Mouse (Mus musculus): Measurements from ENCODE around the gene Pkp1. TPM values are rescaled to one million over a fixed set of nuclear protein-coding genes. Genes with fewer than 3 reads are reported as not detected.

The Pkp1 gene
- polyA plus RNA-seq, 1 experiment = 0.04 TPM

- H3K27me3 ChIP-seq (replicated peaks) = peaks cover 79% of the 10 kb centered on the region
- peaks cover 6% of the 10 kb centered on the region; the same call in 1 of the 2 replicates for H3K9me3 ChIP-seq
- no peak overlapping the region for H3K4me3 ChIP-seq (replicated peaks)
- TF ChIP-seq GATA1 (IDR thresholded peaks at IDR 0.05; ENCODE audit: borderline replicate concordance, low read length) (no peak), FLI1 (IDR thresholded peaks at IDR 0.05; ENCODE audit: low read length) (no peak)
- peaks cover 19% of the 10 kb centered on the region for H3K4me1 ChIP-seq
- H3K36me3 ChIP-seq (replicated peaks; ENCODE audit: low read length) = no peaks in the 10 kb centered on the region
Observed at GRCm38 (mm10) chr1:135862561-135862960, 56.4 kb downstream of the Pkp1 start.

- TF ChIP-seq GATA1 (IDR thresholded peaks at IDR 0.05; ENCODE audit: borderline replicate concordance, low read length) (no peak), FLI1 (IDR thresholded peaks at IDR 0.05; ENCODE audit: low read length) (no peak)
- Histone ChIP-seq H3K4me1 (peaks cover 19% of the 10 kb centered on the region), H3K9me3 (peaks cover 6% of the 10 kb centered on the region; the same call in 1 of the 2 replicates), H3K27me3 (replicated peaks) (peaks cover 81% of the 10 kb centered on the region), H3K36me3 (replicated peaks; ENCODE audit: low read length) (no peaks in the 10 kb centered on the region), H3K4me3 (replicated peaks) (no peak overlapping the region)
Observed at GRCm38 (mm10) chr1:135861980-135862552, 56.9 kb downstream of the Pkp1 start.

GRCm38 (mm10) chr1:135861091-135861490, 57.9 kb downstream of the Pkp1 start:
- no peaks in the 10 kb centered on the region for H3K36me3 ChIP-seq (replicated peaks; ENCODE audit: low read length)
- H3K9me3 ChIP-seq = peaks cover 6% of the 10 kb centered on the region; the same call in 1 of the 2 replicates
- peaks cover 82% of the 10 kb centered on the region for H3K27me3 ChIP-seq (replicated peaks)
- TF ChIP-seq GATA1 (IDR thresholded peaks at IDR 0.05; ENCODE audit: borderline replicate concordance, low read length) = no peak
- H3K4me3 ChIP-seq (replicated peaks) = no peak overlapping the region
- peaks cover 19% of the 10 kb centered on the region for H3K4me1 ChIP-seq

- TF ChIP-seq FLI1 (IDR thresholded peaks at IDR 0.05; ENCODE audit: low read length) = no peak
- TF ChIP-seq GATA1 (IDR thresholded peaks at IDR 0.05; ENCODE audit: borderline replicate concordance, low read length) = no peak
- H3K4me1 ChIP-seq = peaks cover 18% of the 10 kb centered on the region
- H3K4me3 ChIP-seq (replicated peaks) = no peak overlapping the region
- peaks cover 6% of the 10 kb centered on the region; the same call in 1 of the 2 replicates for H3K9me3 ChIP-seq
- no peaks in the 10 kb centered on the region for H3K36me3 ChIP-seq (replicated peaks; ENCODE audit: low read length)
- H3K27me3 ChIP-seq (replicated peaks) = peaks cover 75% of the 10 kb centered on the region
Observed at GRCm38 (mm10) chr1:135858533-135858932, 60.5 kb downstream of the Pkp1 start.

- no peaks in the 10 kb centered on the region for H3K36me3 ChIP-seq (replicated peaks; ENCODE audit: low read length)
- H3K4me3 ChIP-seq (replicated peaks) = no peak overlapping the region
- H3K4me1 ChIP-seq = peaks cover 24% of the 10 kb centered on the region
- peaks cover 73% of the 10 kb centered on the region for H3K27me3 ChIP-seq (replicated peaks)
- peaks cover 6% of the 10 kb centered on the region; the same call in 1 of the 2 replicates for H3K9me3 ChIP-seq
- TF ChIP-seq GATA1 (IDR thresholded peaks at IDR 0.05; ENCODE audit: borderline replicate concordance, low read length) = no peak
- no peak for TF ChIP-seq FLI1 (IDR thresholded peaks at IDR 0.05; ENCODE audit: low read length)
Observed at GRCm38 (mm10) chr1:135857137-135857775, 61.8 kb downstream of the Pkp1 start.

GRCm38 (mm10) chr1:135856070-135856469, 62.9 kb downstream of the Pkp1 start:
- peaks cover 20% of the 10 kb centered on the region for H3K4me1 ChIP-seq
- H3K9me3 ChIP-seq = peaks cover 6% of the 10 kb centered on the region; the same call in 1 of the 2 replicates
- TF ChIP-seq FLI1 (IDR thresholded peaks at IDR 0.05; ENCODE audit: low read length) (no peak), GATA1 (IDR thresholded peaks at IDR 0.05; ENCODE audit: borderline replicate concordance, low read length) (no peak)
- H3K36me3 ChIP-seq (replicated peaks; ENCODE audit: low read length) = no peaks in the 10 kb centered on the region
- H3K4me3 ChIP-seq (replicated peaks) = no peak overlapping the region
- H3K27me3 ChIP-seq (replicated peaks) = peaks cover 71% of the 10 kb centered on the region

- no peak for TF ChIP-seq GATA1 (IDR thresholded peaks at IDR 0.05; ENCODE audit: borderline replicate concordance, low read length)
- no peak for TF ChIP-seq FLI1 (IDR thresholded peaks at IDR 0.05; ENCODE audit: low read length)
- peaks cover 25% of the 10 kb centered on the region for H3K4me1 ChIP-seq
- H3K27me3 ChIP-seq (replicated peaks) = peaks cover 72% of the 10 kb centered on the region
- no peak overlapping the region for H3K4me3 ChIP-seq (replicated peaks)
- peaks cover 5% of the 10 kb centered on the region; the same call in 1 of the 2 replicates for H3K9me3 ChIP-seq
- H3K36me3 ChIP-seq (replicated peaks; ENCODE audit: low read length) = no peaks in the 10 kb centered on the region
Observed at GRCm38 (mm10) chr1:135855344-135855687, 63.7 kb downstream of the Pkp1 start.

- Histone ChIP-seq H3K4me1 (peaks cover 24% of the 10 kb centered on the region), H3K27me3 (replicated peaks) (peaks cover 74% of the 10 kb centered on the region)
- no peak for TF ChIP-seq GATA1 (IDR thresholded peaks at IDR 0.05; ENCODE audit: borderline replicate concordance, low read length)
- TF ChIP-seq FLI1 (IDR thresholded peaks at IDR 0.05; ENCODE audit: low read length) = no peak
Observed at GRCm38 (mm10) chr1:135854591-135855343, 64.2 kb downstream of the Pkp1 start.

GRCm38 (mm10) chr1:135853200-135853599, 65.8 kb downstream of the Pkp1 start:
- no peaks in the 10 kb centered on the region for H3K36me3 ChIP-seq (replicated peaks; ENCODE audit: low read length)
- no peaks in the 10 kb centered on the region for H3K9me3 ChIP-seq
- H3K4me3 ChIP-seq (replicated peaks) = no peak overlapping the region
- peaks cover 76% of the 10 kb centered on the region for H3K27me3 ChIP-seq (replicated peaks)
- H3K4me1 ChIP-seq = peaks cover 19% of the 10 kb centered on the region
- TF ChIP-seq GATA1 (IDR thresholded peaks at IDR 0.05; ENCODE audit: borderline replicate concordance, low read length) (no peak), FLI1 (IDR thresholded peaks at IDR 0.05; ENCODE audit: low read length) (no peak)

More at GRCm38 (mm10) chr1:135854591-135855343, 64.2 kb downstream of the Pkp1 start:
- H3K9me3 ChIP-seq = peaks cover 1% of the 10 kb centered on the region; the same call in 1 of the 2 replicates
- no peak overlapping the region for H3K4me3 ChIP-seq (replicated peaks)
- no peaks in the 10 kb centered on the region for H3K36me3 ChIP-seq (replicated peaks; ENCODE audit: low read length)
